Mouse (Mus musculus) lung, embryonic 14.5 days (tissue): ENCODE data around the gene Nutm1. TPM values are rescaled to one million over a fixed set of nuclear protein-coding genes. Genes with fewer than 3 reads are reported as not detected.
A peak's percentile ranks its signal among the peaks of the same experiment; 100 is the strongest.

Experiments
- ATAC-seq: fragments of 200-750 bp; cut with Nextera tagmentation; 2 replicates; pipeline ENCODE4 v1.8.0; 2017; ENCODE audit warnings: mild to moderate bottlenecking, moderate TSS enrichment, moderate library complexity; ENCODE audit not compliant: insufficient read depth
- DNase-seq: peaks from one replicate; pipeline ENCODE4 v3.0.0-alpha.2; 2015
- H3K27ac ChIP-seq: fragments of 300-500 bp; sonication (generic); 2 replicates; pipeline ENCODE4 v1.5.1; 2014; ENCODE audit warnings: low read depth, mild to moderate bottlenecking, moderate library complexity
- H3K27me3 ChIP-seq: fragments of 300-500 bp; sonication (generic); 2 replicates; pipeline ENCODE4 v1.6.1; 2014; ENCODE audit warnings: low read length, control low read depth; ENCODE audit not compliant: insufficient read depth
- H3K36me3 ChIP-seq: fragments of 300-500 bp; sonication (generic); 2 replicates; pipeline ENCODE4 v1.6.1; 2014; ENCODE audit warnings: control low read depth; ENCODE audit not compliant: insufficient read depth
- H3K4me1 ChIP-seq: fragments of 300-500 bp; sonication (generic); 2 replicates; pipeline ENCODE4 v1.6.1; 2014; ENCODE audit warnings: antibody characterized with exemption, control low read depth; ENCODE audit not compliant: insufficient read depth
- H3K4me2 ChIP-seq: fragments of 300-500 bp; sonication (generic); 2 replicates; pipeline ENCODE4 v1.6.1; 2014; ENCODE audit warnings: mild to moderate bottlenecking
- H3K4me3 ChIP-seq: fragments of 300-500 bp; sonication (generic); 2 replicates; pipeline ENCODE4 v1.5.1; 2014; ENCODE audit warnings: low read depth, low read length
- H3K9ac ChIP-seq: fragments of 300-500 bp; sonication (generic); 2 replicates; pipeline ENCODE4 v1.6.1; 2014
- H3K9me3 ChIP-seq: fragments of 300-500 bp; sonication (generic); 2 replicates; pipeline ENCODE4 v1.6.1; 2016; ENCODE audit warnings: low read depth, low read length, control low read depth
- CTCF ChIP-seq: IDR thresholded peaks from 2 replicates; pipeline ENCODE4 v1.5.1; 2016; ENCODE audit warnings: antibody characterized with exemption, low read depth
- WGBS: fragments of 180-500 bp; shearing (Covaris S2); extraction: QIAGEN DNeasy Blood & Tissue Kit; methylation state at CpG from one replicate; pipeline ENCODE4 v1.1.7; 2014; 5-methylcytosine and 5-hydroxymethylcytosine counted together
- polyA plus RNA-seq: library from polyadenylated mRNA; unstranded; fragments of >200 nt; fragmentation: Nextera tagmentation; extraction: Ambion mirVana; gene quantifications from 2 replicates; pipeline ENCODE4 v1.2.1, GENCODE M21; 2014

Nutm1 gene
- polyA plus RNA-seq, 1 experiment from 2014 or later = 0.11 TPM

DNA sequence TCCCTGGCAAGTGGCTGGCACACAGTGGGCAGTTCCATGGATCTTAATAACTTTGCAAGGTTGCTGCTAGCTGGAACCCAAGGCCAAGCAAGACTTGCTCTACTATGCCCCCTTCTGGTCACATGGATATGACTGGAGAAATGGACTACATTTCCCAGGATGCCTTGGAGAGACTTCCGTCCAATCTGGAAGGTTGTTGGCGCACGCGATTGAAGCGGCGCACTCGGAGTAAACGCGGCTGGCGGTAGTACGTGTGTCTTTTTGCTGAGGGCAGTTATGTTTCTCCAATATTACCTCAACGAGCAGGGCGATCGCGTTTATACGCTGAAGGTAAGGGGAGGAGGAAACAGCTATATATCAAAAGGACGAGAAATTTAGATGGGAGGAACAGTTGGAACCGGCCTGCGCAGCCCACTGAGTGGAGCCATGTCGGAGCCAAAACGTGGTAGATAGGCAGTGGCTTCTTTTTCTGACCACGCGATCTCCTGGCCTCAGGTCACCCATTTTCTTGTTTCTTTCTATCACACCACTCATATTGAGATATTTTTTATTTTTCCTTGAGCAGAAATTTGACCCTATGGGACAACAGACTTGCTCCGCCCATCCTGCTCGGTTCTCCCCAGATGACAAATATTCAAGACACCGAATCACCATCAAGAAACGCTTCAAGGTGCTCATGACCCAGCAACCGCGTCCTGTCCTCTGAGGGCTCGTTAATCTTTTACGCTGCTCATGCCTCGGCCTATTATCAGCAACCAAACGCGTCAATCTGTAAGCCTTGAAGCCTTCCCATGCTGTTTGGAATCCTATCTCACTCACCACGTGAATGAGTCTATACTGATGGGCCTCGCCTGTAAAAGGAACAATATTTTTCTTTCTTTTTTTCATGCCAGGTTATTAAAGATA is 2.9 kb upstream of the Nutm1 start, which contains the start of gene Nop10:
Gene Nop10, plus strand, starts transcription at position 179 of the 906 bp plus-strand sequence.
- H3K27ac ChIP-seq = peak within 1 kb of the TSS; percentile 63
- peak within 1 kb of the TSS; percentile 73 for H3K4me2 ChIP-seq
- ATAC-seq (peak; percentile 64), DNase-seq (peak; percentile 97)
- TF ChIP-seq CTCF = peak; percentile 90
- H3K36me3 ChIP-seq = no peaks in the 10 kb centered on the region
- no peaks in the 10 kb centered on the region for H3K9me3 ChIP-seq
- H3K4me3 ChIP-seq = peak within 1 kb of the TSS; percentile 52
- peaks cover 8% of the 10 kb centered on the region; the same call in 1 of the 2 replicates for H3K4me1 ChIP-seq
- peak within 1 kb of the TSS; percentile 58 for H3K9ac ChIP-seq
- H3K27me3 ChIP-seq = no peaks in the 10 kb centered on the region
- WGBS = under 1% methylated on average over 36 of the region's 36 CpGs

DNA sequence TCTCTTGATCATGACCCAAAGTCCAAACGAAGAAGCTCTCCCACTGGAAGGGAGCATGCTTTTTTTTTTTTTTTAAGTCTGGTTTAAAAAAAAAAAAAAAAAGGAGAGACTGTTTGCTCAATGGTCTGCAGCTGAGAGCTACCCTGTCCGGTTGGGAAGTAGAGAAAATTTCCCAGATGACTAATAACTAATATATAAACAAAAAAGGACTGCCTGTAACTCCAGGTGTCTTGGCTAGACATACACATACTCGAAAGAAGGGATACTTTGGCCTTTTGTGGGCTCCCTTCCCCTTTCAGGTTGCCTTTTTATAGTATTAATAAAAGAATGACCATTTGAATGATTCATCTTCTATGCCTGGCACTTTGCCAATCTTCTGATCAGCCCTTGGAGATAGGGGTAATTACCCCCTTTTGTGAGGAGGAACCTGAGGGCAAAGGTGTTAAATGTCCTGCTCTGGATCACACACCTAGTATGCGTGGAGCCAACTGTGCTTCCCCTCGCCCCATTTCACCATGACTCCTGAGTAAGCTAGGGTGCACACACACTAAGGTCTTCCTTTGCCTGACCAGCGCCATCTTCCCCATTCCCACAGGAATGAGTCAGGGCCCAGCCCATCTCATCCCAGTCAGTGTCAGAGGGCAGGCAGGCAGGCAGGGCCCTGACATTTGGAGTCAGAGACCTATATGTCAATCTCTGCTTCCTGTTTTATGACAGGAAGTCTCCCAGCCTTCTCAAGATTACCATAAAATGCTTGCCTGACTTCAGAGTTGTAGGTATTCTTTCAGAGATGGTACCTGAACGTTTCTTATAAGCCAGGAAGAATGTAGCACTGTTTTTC is 4.2 kb downstream of the Nutm1 start:
- H3K9me3 ChIP-seq = no peaks in the 10 kb centered on the region
- H3K27me3 ChIP-seq = no peaks in the 10 kb centered on the region
- DNase-seq (no peak), ATAC-seq (no peak)
- H3K4me1 ChIP-seq = no peaks in the 10 kb centered on the region
- 54% methylated on average over 7 of the region's 7 CpGs for WGBS
- H3K27ac ChIP-seq = no peak overlapping the region
- TF ChIP-seq CTCF = no peak
- no peaks in the 10 kb centered on the region for H3K36me3 ChIP-seq
- no peak overlapping the region for H3K4me2 ChIP-seq
- no peak overlapping the region for H3K9ac ChIP-seq
- no peak overlapping the region for H3K4me3 ChIP-seq

DNA sequence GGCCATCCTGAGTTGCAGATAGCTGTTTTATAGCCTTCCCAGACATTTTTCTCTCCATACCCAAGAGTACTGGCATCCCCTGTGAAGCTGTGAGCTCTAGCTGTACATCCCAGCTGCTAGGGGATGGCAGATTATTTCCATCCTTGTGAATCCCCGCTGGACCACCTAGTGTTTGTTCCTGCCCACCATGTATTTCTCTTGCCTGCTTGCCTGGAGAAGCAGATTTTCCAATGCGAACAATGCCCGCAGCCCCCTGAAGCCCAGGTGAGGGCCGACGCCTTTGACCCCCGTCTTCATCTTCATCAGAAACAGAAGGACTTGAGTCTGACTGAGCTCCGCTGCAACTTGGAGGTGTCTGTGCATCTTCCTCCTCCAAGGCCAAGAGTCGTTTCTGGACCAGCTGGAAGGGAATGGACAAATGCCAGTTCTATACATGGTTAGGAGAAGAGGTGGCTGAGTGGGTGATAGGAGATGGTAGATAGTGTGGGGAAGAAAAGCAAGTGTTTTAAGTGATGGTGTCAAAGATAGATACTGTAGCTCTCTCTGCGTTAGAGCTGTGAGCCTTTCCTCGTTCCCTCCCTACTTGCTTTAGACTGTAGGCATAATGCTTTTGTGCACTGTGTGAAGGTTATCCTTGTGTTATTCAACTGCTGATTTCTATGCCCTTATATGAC is 9.2 kb downstream of the Nutm1 start:
- Histone ChIP-seq H3K4me2 (no peak overlapping the region), H3K27me3 (no peaks in the 10 kb centered on the region), H3K27ac (no peak overlapping the region), H3K9ac (no peak overlapping the region), H3K9me3 (no peaks in the 10 kb centered on the region), H3K4me3 (no peak overlapping the region), H3K4me1 (no peaks in the 10 kb centered on the region), H3K36me3 (0 out of 2 replicates have a peak, but pooled peaks cover 7% of the 10 kb centered on the region)
- no peak for ATAC-seq
- WGBS = 85% methylated on average over 10 of the region's 10 CpGs
- no peak for TF ChIP-seq CTCF
- no peak for DNase-seq

DNA sequence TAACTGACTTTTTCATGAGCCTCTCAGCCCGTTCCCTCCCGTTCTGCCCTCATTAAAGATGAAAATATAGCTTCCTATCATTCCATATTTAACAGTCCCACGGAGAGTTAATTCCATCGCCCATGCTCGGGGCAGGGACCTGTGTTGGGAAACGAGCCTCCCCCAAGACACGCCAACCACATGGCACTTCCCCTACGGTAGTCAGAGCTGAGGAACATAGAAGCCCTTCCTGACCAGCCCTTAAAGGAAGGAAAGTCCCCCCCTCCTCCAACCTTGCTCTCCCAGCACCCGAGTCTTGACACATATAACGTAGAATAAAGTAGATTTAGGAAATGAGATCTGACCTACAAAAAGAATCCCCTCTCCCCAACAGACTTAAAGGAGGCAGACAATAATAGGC is 11.8 kb downstream of the Nutm1 start:
- no peak overlapping the region for H3K9ac ChIP-seq
- no peaks in the 10 kb centered on the region for H3K27me3 ChIP-seq
- H3K4me2 ChIP-seq = no peak overlapping the region
- no peak for ATAC-seq
- no peak for TF ChIP-seq CTCF
- 0 out of 2 replicates have a peak, but pooled peaks cover 7% of the 10 kb centered on the region for H3K36me3 ChIP-seq
- no peaks in the 10 kb centered on the region for H3K9me3 ChIP-seq
- no peak for DNase-seq
- H3K27ac ChIP-seq = no peak overlapping the region
- H3K4me1 ChIP-seq = no peaks in the 10 kb centered on the region
- 68% methylated on average over 10 of the region's 10 CpGs for WGBS
- H3K4me3 ChIP-seq = no peak overlapping the region

DNA sequence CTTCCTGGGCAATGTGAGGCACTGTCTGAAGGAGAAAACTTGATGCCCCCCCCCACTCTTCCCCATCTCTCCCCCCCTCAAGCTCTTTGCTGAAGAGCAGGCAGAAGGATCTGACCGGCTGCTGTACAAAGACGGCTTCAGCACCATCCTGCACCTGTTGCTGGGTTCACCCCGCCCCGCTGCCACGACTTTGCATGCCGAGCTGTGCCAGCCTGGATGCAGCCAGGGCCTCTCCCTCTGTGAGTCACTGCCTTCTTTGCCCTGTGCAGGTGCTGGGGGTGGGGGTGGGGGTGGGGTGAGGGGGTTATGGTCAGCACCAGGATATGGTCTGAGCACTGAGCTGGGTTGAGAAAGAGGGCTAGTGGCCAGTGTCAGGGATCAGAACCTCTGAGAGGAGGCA is 12.9 kb downstream of the Nutm1 start:
- 65% methylated on average over 6 of the region's 6 CpGs for WGBS
- Histone ChIP-seq H3K27ac (no peak overlapping the region), H3K4me2 (no peak overlapping the region), H3K36me3 (0 out of 2 replicates have a peak, but pooled peaks cover 7% of the 10 kb centered on the region), H3K4me3 (no peak overlapping the region), H3K4me1 (no peaks in the 10 kb centered on the region), H3K9me3 (no peaks in the 10 kb centered on the region), H3K27me3 (no peaks in the 10 kb centered on the region), H3K9ac (no peak overlapping the region)
- DNase-seq (no peak), ATAC-seq (peak; percentile 42; the same call in 1 of the 2 replicates)
- no peak for TF ChIP-seq CTCF

DNA sequence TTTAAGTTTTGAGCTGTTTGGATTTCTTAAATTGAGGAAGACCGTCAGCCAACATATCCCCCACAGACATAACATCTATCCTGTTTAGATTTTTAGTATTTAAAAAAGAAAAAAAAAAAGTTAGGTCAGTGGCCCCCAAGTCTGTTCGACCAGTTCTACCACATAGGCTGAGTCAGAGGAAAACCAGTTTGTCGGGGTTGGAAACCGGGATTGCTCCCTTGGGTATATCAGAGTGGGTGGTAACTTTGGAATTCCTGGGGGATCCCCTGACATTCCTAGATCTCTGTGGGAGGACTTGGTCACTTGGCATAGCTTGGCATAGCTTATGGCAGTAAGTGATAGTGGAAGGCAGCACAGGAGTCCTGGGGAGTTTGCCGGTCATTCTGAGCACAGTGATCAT is 13.8 kb downstream of the Nutm1 start:
- WGBS = 68% methylated on average over 5 of the region's 5 CpGs
- Histone ChIP-seq H3K4me2 (no peak overlapping the region), H3K27me3 (no peaks in the 10 kb centered on the region), H3K27ac (no peak overlapping the region), H3K4me1 (no peaks in the 10 kb centered on the region), H3K9ac (no peak overlapping the region), H3K4me3 (no peak overlapping the region), H3K9me3 (no peaks in the 10 kb centered on the region), H3K36me3 (0 out of 2 replicates have a peak, but pooled peaks cover 7% of the 10 kb centered on the region)
- TF ChIP-seq CTCF = no peak
- ATAC-seq (peak; percentile 46), DNase-seq (peak; percentile 65)
